Mouse (Mus musculus) liver, embryonic 11.5 days (tissue): ENCODE results near the gene Mrvi1. TPM values are rescaled to one million over a fixed set of nuclear protein-coding genes. Genes with fewer than 3 reads are reported as not detected.
A peak's percentile ranks its signal among the peaks of the same experiment; 100 is the strongest.
"Not testable (repeated sequence)": the region's sequence is repeated elsewhere in the genome, so short reads cannot be mapped to it uniquely, and the experiment has no call there.

Source experiments
- ATAC-seq: fragments of 200-750 bp; cut with Nextera tagmentation; replicated peaks from 2 replicates; pipeline ENCODE4 v1.8.0; 2017; ENCODE audit warnings: moderate number of reproducible peaks, mild to moderate bottlenecking, moderate TSS enrichment, moderate library complexity; ENCODE audit not compliant: low FRiP score
- DNase-seq: peaks from one replicate; pipeline ENCODE4 v3.0.0-alpha.2; 2017; ENCODE audit warnings: low spot score
- H3K27ac ChIP-seq: fragments of 300-500 bp; sonication (generic); 2 replicates; pipeline ENCODE4 v1.5.1; 2014; ENCODE audit warnings: mild to moderate bottlenecking, low read depth, low read length, control low read depth
- H3K27me3 ChIP-seq: fragments of 300-500 bp; sonication (generic); replicated peaks from 2 replicates; pipeline ENCODE4 v1.6.1; 2014; ENCODE audit warnings: low read length, mixed read lengths; ENCODE audit not compliant: control insufficient read depth, insufficient read depth
- H3K36me3 ChIP-seq: fragments of 300-500 bp; sonication (generic); 2 replicates; pipeline ENCODE4 v1.6.1; 2014; ENCODE audit warnings: mild to moderate bottlenecking, low read length, moderate library complexity, mixed read lengths; ENCODE audit not compliant: control insufficient read depth, insufficient read depth
- H3K4me1 ChIP-seq: fragments of 300-500 bp; sonication (generic); replicated peaks from 2 replicates; pipeline ENCODE4 v1.6.1; 2014; ENCODE audit warnings: low read length, mixed read lengths; ENCODE audit not compliant: control insufficient read depth, insufficient read depth
- H3K4me2 ChIP-seq: fragments of 300-500 bp; sonication (generic); 2 replicates; pipeline ENCODE4 v1.6.1; 2014; ENCODE audit warnings: mild to moderate bottlenecking, control low read depth, moderate library complexity
- H3K4me3 ChIP-seq: fragments of 300-500 bp; sonication (generic); 2 replicates; pipeline ENCODE4 v1.5.1; 2014; ENCODE audit warnings: low read depth, low read length, control low read depth
- H3K9ac ChIP-seq: fragments of 300-500 bp; sonication (generic); 2 replicates; pipeline ENCODE4 v1.6.1; 2014; ENCODE audit warnings: low read depth, low read length, control low read depth
- H3K9me3 ChIP-seq: fragments of 300-500 bp; sonication (generic); 2 replicates; pipeline ENCODE4 v1.6.1; 2016; ENCODE audit warnings: low read length, inconsistent platforms, mixed read lengths; ENCODE audit not compliant: control insufficient read depth
- whole genome bisulfite sequencing: fragments of 180-500 bp; shearing (Covaris S2); extraction: QIAGEN DNeasy Blood & Tissue Kit; methylation state at CpG from one replicate; pipeline ENCODE4 v1.1.7; 2014; 5-methylcytosine and 5-hydroxymethylcytosine counted together
- polyA plus RNA-seq: library from polyadenylated mRNA; unstranded; fragments of >200 nt; fragmentation: Nextera tagmentation; extraction: Ambion mirVana; gene quantifications from 2 replicates; pipeline ENCODE4 v1.2.1, GENCODE M21; 2014

Gene Mrvi1
- polyA plus RNA-seq, 1 experiment from 2014 or later: 20.7 TPM

DNA sequence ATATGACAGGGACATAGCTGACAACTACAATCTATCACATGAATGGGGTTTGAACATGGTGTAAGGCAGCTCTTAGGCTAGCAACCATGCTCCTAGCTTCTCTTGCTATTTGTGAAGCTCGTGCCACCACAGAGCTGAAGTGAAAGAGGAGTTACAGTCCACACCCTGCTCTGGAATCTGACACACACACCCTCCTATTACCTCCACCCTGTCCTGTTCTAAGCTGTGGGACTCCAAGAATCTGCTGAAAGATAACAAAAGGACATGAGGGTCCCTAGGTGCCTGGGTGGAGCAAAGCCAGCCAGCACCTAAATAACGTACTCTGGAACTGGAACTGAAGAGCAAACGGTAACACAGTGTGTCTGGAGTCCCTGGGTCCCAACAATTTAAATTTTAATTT is 67.7 kb downstream of the Mrvi1 start:
- Histone ChIP-seq H3K27me3 (no peaks in the 10 kb centered on the region), H3K4me1 (peaks cover 31% of the 10 kb centered on the region), H3K4me2 (peak overlapping the region; percentile 27), H3K36me3 (no peaks in the 10 kb centered on the region), H3K27ac (peak overlapping the region; percentile 38), H3K4me3 (no peak overlapping the region), H3K9me3 (no peaks in the 10 kb centered on the region), H3K9ac (peak overlapping the region; percentile 1; the same call in 1 of the 2 replicates)
- DNase-seq: no peak
- WGBS: 39% methylated on average over 3 of the region's 3 CpGs
- peak; percentile 97 for ATAC-seq

DNA sequence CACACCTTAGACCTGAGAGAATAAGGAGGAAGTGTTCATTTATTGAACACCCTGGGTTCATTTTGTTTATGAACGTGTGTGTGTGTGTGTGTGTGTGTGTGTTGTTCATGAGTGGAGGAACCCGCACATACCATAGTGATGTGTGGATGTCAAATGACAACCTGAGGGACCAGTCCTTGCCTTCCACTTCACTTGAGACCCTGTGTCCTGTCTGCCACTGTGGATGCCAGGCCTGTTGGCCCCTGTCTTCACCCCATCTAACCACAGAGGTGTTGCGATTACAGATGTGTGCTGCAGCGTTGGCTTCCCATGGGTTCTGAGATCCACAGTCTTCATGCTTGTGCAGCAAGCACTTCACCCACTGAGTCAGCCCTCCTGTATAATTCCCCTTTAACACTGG is 68.5 kb downstream of the Mrvi1 start:
- peaks cover 25% of the 10 kb centered on the region for H3K4me1 ChIP-seq
- H3K9ac ChIP-seq: no peak overlapping the region
- H3K4me2 ChIP-seq: peak overlapping the region; percentile 27; the same call in 1 of the 2 replicates
- H3K27me3 ChIP-seq: no peaks in the 10 kb centered on the region
- DNase-seq (no peak), ATAC-seq (no peak)
- H3K9me3 ChIP-seq: no peaks in the 10 kb centered on the region
- no peak overlapping the region for H3K4me3 ChIP-seq
- WGBS: 91% methylated on average over 4 of the region's 4 CpGs
- no peaks in the 10 kb centered on the region for H3K36me3 ChIP-seq
- H3K27ac ChIP-seq: peak overlapping the region; percentile 38; the same call in 1 of the 2 replicates

DNA sequence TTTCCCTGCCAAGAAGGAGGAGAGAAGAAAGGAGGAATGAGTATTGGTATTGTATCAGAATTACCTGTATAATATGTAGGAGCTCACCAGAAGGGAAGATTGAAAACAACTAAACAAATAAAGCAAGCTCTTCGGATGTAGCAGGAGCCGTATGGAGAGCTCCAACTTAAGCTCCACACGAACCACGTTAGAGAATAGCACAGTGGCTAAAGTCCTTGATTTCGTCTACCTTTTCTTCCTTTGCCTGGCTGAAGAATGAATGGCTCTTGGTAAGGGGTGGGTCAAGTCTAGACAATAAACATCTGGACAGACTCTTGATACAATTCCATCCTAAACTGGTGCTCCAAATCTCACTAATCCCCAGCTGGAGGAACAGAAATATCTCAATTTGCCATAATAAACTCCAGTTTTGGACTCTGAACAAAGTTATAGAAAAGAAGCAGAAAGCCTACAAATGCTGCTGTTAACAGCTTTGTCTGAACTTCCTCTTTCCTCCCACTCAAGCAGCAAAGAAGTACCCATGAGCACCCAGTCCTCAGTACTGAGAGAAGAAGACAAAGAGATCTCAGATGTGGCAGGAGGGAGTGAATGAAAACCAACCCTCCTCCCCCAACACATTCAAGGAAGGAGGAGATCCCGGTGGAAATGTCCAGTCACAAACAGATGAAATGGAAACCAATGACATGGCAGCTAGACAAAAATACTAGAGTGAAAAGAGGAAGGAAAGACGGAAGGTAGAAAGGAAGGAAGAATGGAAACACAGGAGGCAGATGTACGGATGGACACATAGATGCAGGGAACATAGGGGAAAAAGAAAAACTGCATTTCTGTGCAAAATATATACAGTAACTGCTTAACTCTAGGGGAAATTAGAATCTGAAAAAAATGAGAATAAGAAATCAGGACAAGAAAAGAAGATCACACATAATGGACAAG is 73.8 kb downstream of the Mrvi1 start:
- WGBS: 62% methylated on average over 8 of the region's 8 CpGs
- H3K27ac ChIP-seq: no peak overlapping the region
- H3K9me3 ChIP-seq: no peaks in the 10 kb centered on the region
- H3K27me3 ChIP-seq: no peaks in the 10 kb centered on the region
- peaks cover 5% of the 10 kb centered on the region for H3K4me1 ChIP-seq
- ATAC-seq (no peak), DNase-seq (no peak)
- no peak overlapping the region for H3K4me2 ChIP-seq
- no peak overlapping the region for H3K4me3 ChIP-seq
- no peak overlapping the region for H3K9ac ChIP-seq
- H3K36me3 ChIP-seq: no peaks in the 10 kb centered on the region

DNA sequence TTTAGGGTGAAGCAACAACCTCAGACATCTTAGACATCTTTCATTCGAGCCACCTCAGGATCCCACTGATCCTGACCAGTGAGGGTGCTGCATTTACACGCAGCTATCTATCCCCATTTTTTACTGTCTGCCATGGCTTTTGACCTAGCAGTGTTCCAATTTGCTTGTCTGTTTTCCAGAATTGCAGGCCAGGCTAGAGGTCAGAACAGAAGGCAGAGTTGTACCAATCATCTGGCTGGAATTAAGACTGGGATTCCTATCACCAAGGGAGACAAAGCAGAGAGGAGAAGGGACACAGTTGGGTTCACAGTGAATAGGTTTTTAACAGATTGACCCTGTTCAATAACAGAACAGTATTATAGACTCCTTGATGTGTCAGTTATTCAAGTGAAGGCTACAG is 75.7 kb downstream of the Mrvi1 start:
- ATAC-seq (no peak), DNase-seq (no peak)
- no peak overlapping the region for H3K9ac ChIP-seq
- no peak overlapping the region for H3K4me3 ChIP-seq
- no peak overlapping the region for H3K4me2 ChIP-seq
- no peaks in the 10 kb centered on the region for H3K9me3 ChIP-seq
- no peak overlapping the region for H3K27ac ChIP-seq
- no peaks in the 10 kb centered on the region for H3K27me3 ChIP-seq
- H3K4me1 ChIP-seq: peaks cover 15% of the 10 kb centered on the region
- 76% methylated on average over 2 of the region's 2 CpGs for WGBS
- H3K36me3 ChIP-seq: no peaks in the 10 kb centered on the region

DNA sequence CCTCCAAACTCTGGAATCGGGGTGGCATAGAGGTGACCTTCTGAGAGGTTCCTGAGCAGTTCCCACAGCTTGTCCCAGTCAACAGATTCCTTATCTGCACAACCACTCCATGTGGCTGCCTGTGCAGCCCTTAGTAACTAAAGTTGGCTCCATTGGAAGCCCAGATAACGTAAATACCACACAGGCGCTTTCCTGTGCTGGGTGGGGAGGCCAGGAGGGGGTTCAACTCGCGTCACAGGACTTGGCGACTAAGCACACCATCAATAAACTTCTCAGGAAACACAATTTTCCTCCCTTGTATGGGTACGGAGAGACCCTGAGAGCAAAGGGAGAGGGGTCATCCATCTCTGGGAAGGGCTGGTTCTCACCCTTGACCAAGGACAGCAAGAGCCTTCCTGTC is 79.0 kb downstream of the Mrvi1 start:
- Histone ChIP-seq H3K27me3 (no peaks in the 10 kb centered on the region), H3K36me3 (no peaks in the 10 kb centered on the region), H3K9ac (peak overlapping the region; percentile 30; the same call in 1 of the 2 replicates), H3K4me2 (peak overlapping the region; percentile 38), H3K9me3 (no peaks in the 10 kb centered on the region), H3K4me1 (peaks cover 18% of the 10 kb centered on the region), H3K27ac (peak overlapping the region; percentile 26; the same call in 1 of the 2 replicates), H3K4me3 (no peak overlapping the region)
- ATAC-seq: peak; percentile 93
- 30% methylated on average over 7 of the region's 7 CpGs for WGBS
- peak; percentile 46 for DNase-seq

DNA sequence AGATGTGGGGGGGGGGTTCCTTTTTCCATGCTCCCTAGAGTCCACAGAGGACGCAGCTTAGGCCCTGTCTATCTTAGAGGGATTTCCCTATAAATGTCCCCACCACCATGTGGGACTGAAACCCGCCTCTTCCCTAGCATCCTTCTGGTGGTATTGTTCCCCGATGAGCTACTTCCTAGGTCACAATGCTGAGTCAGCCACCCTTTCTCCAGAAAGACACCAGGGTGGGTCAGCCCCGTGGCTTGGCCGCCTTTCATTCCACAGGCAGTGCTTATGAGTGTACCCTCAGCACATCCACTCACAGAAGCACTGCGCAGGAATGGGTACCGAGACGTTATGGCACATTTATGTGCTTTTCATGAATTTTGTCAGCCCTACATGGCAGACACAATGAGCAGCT is 85.1 kb downstream of the Mrvi1 start:
- no peaks in the 10 kb centered on the region for H3K27me3 ChIP-seq
- H3K4me1 ChIP-seq: peaks cover 17% of the 10 kb centered on the region
- DNase-seq: no peak
- no peak overlapping the region for H3K27ac ChIP-seq
- no peak overlapping the region for H3K4me2 ChIP-seq
- no peak for ATAC-seq
- no peaks in the 10 kb centered on the region for H3K36me3 ChIP-seq
- WGBS: 84% methylated on average over 8 of the region's 8 CpGs
- no peak overlapping the region for H3K4me3 ChIP-seq
- H3K9ac ChIP-seq: no peak overlapping the region
- H3K9me3 ChIP-seq: no peaks in the 10 kb centered on the region

DNA sequence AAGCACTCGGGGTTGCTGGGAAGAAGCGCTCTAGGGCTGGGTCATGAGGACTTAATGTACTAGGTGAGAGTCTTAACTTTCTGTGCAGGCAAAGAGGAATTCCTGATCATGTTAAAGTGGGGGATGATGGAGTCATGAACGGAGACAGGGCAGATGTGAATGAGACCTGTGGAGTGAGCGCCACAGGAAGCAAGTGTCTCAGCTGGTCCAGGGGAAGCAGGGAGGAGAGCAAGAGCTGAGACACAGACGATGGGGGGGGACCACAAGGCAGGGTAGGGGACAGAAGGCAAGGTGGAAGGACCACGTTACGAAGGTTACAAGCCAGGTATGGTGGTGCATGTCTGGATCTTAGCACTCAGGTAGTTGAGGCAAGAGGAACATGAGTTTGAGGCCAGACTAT is 85.8 kb downstream of the Mrvi1 start:
- H3K9me3 ChIP-seq: no peaks in the 10 kb centered on the region
- H3K4me2 ChIP-seq: no peak overlapping the region
- H3K27me3 ChIP-seq: no peaks in the 10 kb centered on the region
- ATAC-seq (no peak), DNase-seq (no peak)
- H3K4me3 ChIP-seq: no peak overlapping the region
- H3K9ac ChIP-seq: no peak overlapping the region
- WGBS: 87% methylated on average over 7 of the region's 7 CpGs
- peaks cover 15% of the 10 kb centered on the region for H3K4me1 ChIP-seq
- no peaks in the 10 kb centered on the region for H3K36me3 ChIP-seq
- H3K27ac ChIP-seq: no peak overlapping the region

DNA sequence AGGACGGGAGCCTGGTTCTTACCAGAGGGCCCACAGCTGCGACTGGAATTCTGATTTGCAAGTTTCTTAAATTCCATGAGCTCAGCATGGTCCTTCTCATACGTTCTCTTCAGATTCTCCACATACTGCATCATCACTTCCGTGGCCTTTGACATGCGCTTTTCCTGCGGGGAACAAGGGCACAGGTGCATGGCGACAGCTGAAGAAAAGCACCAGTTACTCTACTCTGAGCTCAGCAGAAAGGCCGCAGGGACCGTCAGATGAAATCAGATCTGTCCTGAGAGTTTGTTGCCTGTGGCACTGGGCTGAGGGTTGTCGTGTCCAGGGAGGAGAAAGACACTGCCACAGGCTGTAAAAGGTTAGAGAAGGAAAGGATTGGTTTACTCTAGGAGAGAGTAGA is 86.5 kb downstream of the Mrvi1 start:
- not testable (repeated sequence) for H3K9me3 ChIP-seq, ATAC-seq, H3K27me3 ChIP-seq, H3K36me3 ChIP-seq, H3K4me3 ChIP-seq, DNase-seq, H3K4me2 ChIP-seq, H3K9ac ChIP-seq, H3K27ac ChIP-seq
- WGBS: 86% methylated on average over 10 of the region's 10 CpGs
- peaks cover 11% of the 10 kb centered on the region for H3K4me1 ChIP-seq

DNA sequence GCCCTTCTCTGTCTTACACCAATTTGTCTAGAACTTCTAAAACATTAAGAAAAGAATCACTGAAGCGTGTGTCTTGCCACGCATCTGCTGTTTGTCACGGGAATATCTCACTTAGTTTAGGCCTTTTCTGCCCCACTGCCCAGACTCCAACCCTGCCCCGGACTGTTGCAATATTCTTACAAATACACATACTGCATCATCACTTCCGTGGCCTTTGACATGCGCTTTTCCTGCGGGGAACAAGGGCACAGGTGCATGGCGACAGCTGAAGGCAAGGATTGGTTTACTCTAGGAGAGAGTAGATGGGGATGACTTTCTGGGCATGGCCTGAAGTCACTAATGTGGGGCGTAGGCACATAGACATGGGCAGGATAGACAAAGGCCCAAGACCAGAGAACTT is 87.6 kb downstream of the Mrvi1 start:
- no peak for DNase-seq
- H3K4me2 ChIP-seq: no peak overlapping the region
- peaks cover 11% of the 10 kb centered on the region for H3K4me1 ChIP-seq
- ATAC-seq: no peak
- H3K27ac ChIP-seq: 0 out of 2 replicates have a peak overlapping the region, but pooled peaks have one; percentile 19
- 86% methylated on average over 9 of the region's 9 CpGs for WGBS
- H3K36me3 ChIP-seq: no peaks in the 10 kb centered on the region
- no peaks in the 10 kb centered on the region for H3K27me3 ChIP-seq
- H3K9ac ChIP-seq: no peak overlapping the region
- H3K9me3 ChIP-seq: no peaks in the 10 kb centered on the region
- H3K4me3 ChIP-seq: no peak overlapping the region
